Mouse (Mus musculus) thymus, adult 2 months (tissue): ENCODE data around the gene Mogat1.

Source experiments
- CTCF ChIP-seq: fragments of 200-500 bp; IDR thresholded peaks from 2 replicates; pipeline ENCODE4 v1.5.1; 2012; ENCODE audit warnings: mild to moderate bottlenecking, control low read depth, low read length, moderate library complexity, borderline replicate concordance; ENCODE audit not compliant: control insufficient read depth, poor library complexity, insufficient read depth; ENCODE audit errors: extremely low read depth
- POLR2A ChIP-seq: fragments of 200-500 bp; IDR thresholded peaks from 2 replicates; pipeline ENCODE4 v1.6.1; 2012; ENCODE audit warnings: mild to moderate bottlenecking, low read length, control low read depth, moderate library complexity; ENCODE audit not compliant: control insufficient read depth, poor library complexity, insufficient read depth; ENCODE audit errors: extremely low read depth

- no peak for TF ChIP-seq POLR2A
- TF ChIP-seq CTCF: no peak
Measured at GRCm38 (mm10) chr1:78502527-78502926, 8.3 kb upstream of the Mogat1 start.
